Mouse (Mus musculus): Measurements from ENCODE around the gene Slc5a10. TPM values are rescaled to one million over a fixed set of nuclear protein-coding genes. Genes with fewer than 3 reads are reported as not detected.

Gene Slc5a10
- polyA plus RNA-seq, 1 experiment from 2014 or later = not detected

- H3K9me3 ChIP-seq = no peaks in the 10 kb centered on the region
- no peaks in the 10 kb centered on the region for H3K4me1 ChIP-seq
- 79% methylated on average over 5 of the region's 5 CpGs for WGBS
- no peaks in the 10 kb centered on the region for H3K27me3 ChIP-seq (replicated peaks; ENCODE audit: low read depth, poor library complexity, severe bottlenecking)
- peaks cover 18% of the 10 kb centered on the region for H3K36me3 ChIP-seq (replicated peaks)
- no peak overlapping the region for H3K4me3 ChIP-seq
- DNase-seq (ENCODE audit: low spot score) = no peak
- no peak overlapping the region for H3K27ac ChIP-seq (replicated peaks)
Measured at GRCm38 (mm10) chr11:61722077-61722476, 1.5 kb upstream of the Slc5a10 start.

GRCm38 (mm10) chr11:61719826-61720225, 800 bp downstream of the Slc5a10 start:
- Histone ChIP-seq H3K4me1 (no peaks in the 10 kb centered on the region), H3K27me3 (replicated peaks; ENCODE audit: low read depth, poor library complexity, severe bottlenecking) (no peaks in the 10 kb centered on the region), H3K9me3 (no peaks in the 10 kb centered on the region), H3K27ac (replicated peaks) (no peak overlapping the region), H3K4me3 (no peak overlapping the region), H3K36me3 (replicated peaks) (no peaks in the 10 kb centered on the region)
- 82% methylated on average over 8 of the region's 8 CpGs for WGBS
- DNase-seq (ENCODE audit: low spot score) = no peak

DNA sequence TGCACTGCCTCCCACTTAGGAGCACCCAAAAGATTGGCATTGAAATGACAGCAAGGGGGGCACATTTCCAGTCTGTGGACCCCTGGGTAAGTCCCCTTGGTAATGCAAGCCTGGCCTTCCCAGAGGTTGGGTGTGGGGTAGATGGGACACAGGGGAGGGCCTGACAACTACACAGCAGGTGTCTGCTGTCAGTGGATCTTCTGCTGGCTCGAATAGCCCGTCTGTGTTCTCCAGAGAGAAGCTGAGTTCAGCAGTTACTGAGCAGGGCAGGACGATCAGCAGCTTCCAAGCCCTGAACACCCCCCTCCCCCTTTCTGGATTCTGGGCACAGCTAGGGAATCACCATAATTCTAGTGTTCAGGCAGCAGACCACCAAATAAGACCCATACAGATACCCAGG, 1.2 kb downstream of the Slc5a10 start:
- no peak for DNase-seq (ENCODE audit: low spot score)
- no peaks in the 10 kb centered on the region for H3K27me3 ChIP-seq (replicated peaks; ENCODE audit: low read depth, poor library complexity, severe bottlenecking)
- H3K36me3 ChIP-seq (replicated peaks) = no peaks in the 10 kb centered on the region
- 62% methylated on average over 3 of the region's 3 CpGs for WGBS
- no peak overlapping the region for H3K4me3 ChIP-seq
- H3K9me3 ChIP-seq = no peaks in the 10 kb centered on the region
- H3K27ac ChIP-seq (replicated peaks) = no peak overlapping the region
- H3K4me1 ChIP-seq = peaks cover 2% of the 10 kb centered on the region; the same call in 1 of the 2 replicates

DNA sequence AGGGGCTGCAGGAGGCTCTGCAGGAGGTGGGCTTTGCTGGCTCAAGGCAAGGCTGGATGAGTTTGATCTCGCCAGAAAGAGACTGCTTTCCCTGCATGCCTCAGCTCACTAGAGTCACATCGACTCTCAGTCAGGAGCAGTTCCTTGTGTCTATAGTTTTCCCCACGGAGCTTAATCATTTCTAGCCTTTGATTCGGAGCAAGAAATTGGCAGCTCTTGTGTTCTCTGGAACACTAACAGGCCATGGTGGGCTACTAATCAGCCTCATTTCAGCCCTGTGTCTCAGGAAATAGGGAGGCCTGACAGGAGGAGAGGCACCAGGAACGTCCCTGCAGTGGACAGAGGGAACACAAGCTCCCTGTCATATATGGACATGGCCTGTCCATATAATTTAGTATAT, 2.6 kb downstream of the Slc5a10 start:
- Histone ChIP-seq H3K27me3 (replicated peaks; ENCODE audit: low read depth, poor library complexity, severe bottlenecking) (no peaks in the 10 kb centered on the region; the same call in 1 of the 2 replicates), H3K9me3 (no peaks in the 10 kb centered on the region), H3K4me1 (peaks cover 4% of the 10 kb centered on the region; the same call in 1 of the 2 replicates), H3K4me3 (no peak overlapping the region), H3K27ac (replicated peaks) (no peak overlapping the region), H3K36me3 (replicated peaks) (no peaks in the 10 kb centered on the region)
- WGBS = 70% methylated on average over 5 of the region's 5 CpGs
- no peak for DNase-seq (ENCODE audit: low spot score)

GRCm38 (mm10) chr11:61715130-61715529, 5.5 kb downstream of the Slc5a10 start:
- H3K9me3 ChIP-seq = no peaks in the 10 kb centered on the region
- no peak overlapping the region for H3K4me3 ChIP-seq
- DNase-seq (ENCODE audit: low spot score) = no peak
- H3K36me3 ChIP-seq (replicated peaks) = no peaks in the 10 kb centered on the region
- 70% methylated on average over 6 of the region's 6 CpGs for WGBS
- no peaks in the 10 kb centered on the region; the same call in 1 of the 2 replicates for H3K27me3 ChIP-seq (replicated peaks; ENCODE audit: low read depth, poor library complexity, severe bottlenecking)
- no peak overlapping the region for H3K27ac ChIP-seq (replicated peaks)
- peaks cover 4% of the 10 kb centered on the region; the same call in 1 of the 2 replicates for H3K4me1 ChIP-seq

GRCm38 (mm10) chr11:61714346-61715117, 6.1 kb downstream of the Slc5a10 start:
- 45% methylated on average over 11 of the region's 11 CpGs for WGBS

DNA sequence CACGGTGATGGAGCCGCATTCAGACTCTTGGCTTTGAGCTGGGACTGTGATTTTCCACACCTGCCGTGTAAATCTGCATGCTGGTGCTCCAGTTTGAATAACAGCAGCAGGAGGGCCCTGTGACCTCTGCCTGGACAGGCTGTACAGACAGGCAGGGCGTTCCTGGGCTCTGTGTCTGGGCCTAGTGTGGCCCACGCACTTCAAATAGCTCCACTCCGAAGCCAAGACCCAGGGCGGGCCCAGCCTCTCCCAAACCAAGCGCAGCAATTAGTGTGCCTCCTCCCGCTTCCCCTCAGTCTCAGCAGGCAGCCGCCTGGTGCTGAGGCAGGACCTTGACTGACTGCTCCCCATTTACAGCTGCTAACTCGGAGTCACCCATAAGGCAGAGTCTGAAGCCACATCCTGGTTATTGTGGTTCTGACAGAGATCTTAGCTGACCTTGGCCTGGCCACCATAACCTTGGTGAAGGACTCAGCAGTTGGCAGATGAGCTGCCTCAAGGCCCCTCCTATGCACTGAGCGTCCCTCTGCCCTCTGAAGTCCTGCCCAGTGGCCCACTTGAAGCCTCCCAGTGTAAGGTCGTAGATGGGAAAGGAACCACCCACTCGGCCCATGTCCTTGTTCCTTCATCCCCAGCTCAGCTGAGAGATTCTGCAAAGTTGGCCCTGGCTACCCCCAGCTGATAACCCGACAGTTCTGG, 7.3 kb downstream of the Slc5a10 start:
- Histone ChIP-seq H3K4me3 (no peak overlapping the region), H3K9me3 (no peaks in the 10 kb centered on the region)

More at GRCm38 (mm10) chr11:61714346-61715117, 6.1 kb downstream of the Slc5a10 start:
- Histone ChIP-seq H3K36me3 (replicated peaks) (no peaks in the 10 kb centered on the region), H3K27me3 (replicated peaks; ENCODE audit: low read depth, poor library complexity, severe bottlenecking) (no peaks in the 10 kb centered on the region; the same call in 1 of the 2 replicates), H3K9me3 (no peaks in the 10 kb centered on the region), H3K4me3 (no peak overlapping the region), H3K4me1 (peaks cover 5% of the 10 kb centered on the region; the same call in 1 of the 2 replicates), H3K27ac (replicated peaks) (no peak overlapping the region)
- peak; percentile 76 for DNase-seq (ENCODE audit: low spot score)

GRCm38 (mm10) chr11:61708928-61709327, 11.7 kb downstream of the Slc5a10 start:
- Histone ChIP-seq H3K27ac (replicated peaks) (peak overlapping the region; percentile 19), H3K9me3 (no peaks in the 10 kb centered on the region), H3K4me1 (peaks cover 14% of the 10 kb centered on the region; the same call in 1 of the 2 replicates), H3K4me3 (no peak overlapping the region), H3K36me3 (replicated peaks) (no peaks in the 10 kb centered on the region; the same call in 1 of the 2 replicates), H3K27me3 (replicated peaks; ENCODE audit: low read depth, poor library complexity, severe bottlenecking) (no peaks in the 10 kb centered on the region; the same call in 1 of the 2 replicates)
- no peak for DNase-seq (ENCODE audit: low spot score)
- WGBS = 50% methylated on average over 3 of the region's 3 CpGs

More for the DNA sequence above, 7.3 kb downstream of the Slc5a10 start:
- H3K4me1 ChIP-seq = peaks cover 17% of the 10 kb centered on the region; the same call in 1 of the 2 replicates
- H3K27me3 ChIP-seq (replicated peaks; ENCODE audit: low read depth, poor library complexity, severe bottlenecking) = no peaks in the 10 kb centered on the region; the same call in 1 of the 2 replicates
- no peaks in the 10 kb centered on the region for H3K36me3 ChIP-seq (replicated peaks)
- DNase-seq (ENCODE audit: low spot score) = no peak
- H3K27ac ChIP-seq (replicated peaks) = no peak overlapping the region
- 59% methylated on average over 15 of the region's 15 CpGs for WGBS

GRCm38 (mm10) chr11:61706232-61706631, 14.4 kb downstream of the Slc5a10 start:
- 70% methylated on average over 4 of the region's 4 CpGs for WGBS
- no peak overlapping the region for H3K4me3 ChIP-seq
- H3K27ac ChIP-seq (replicated peaks) = no peak overlapping the region
- H3K27me3 ChIP-seq (replicated peaks; ENCODE audit: low read depth, poor library complexity, severe bottlenecking) = no peaks in the 10 kb centered on the region
- peaks cover 20% of the 10 kb centered on the region for H3K4me1 ChIP-seq
- no peaks in the 10 kb centered on the region for H3K9me3 ChIP-seq
- peaks cover 13% of the 10 kb centered on the region for H3K36me3 ChIP-seq (replicated peaks)
- no peak for DNase-seq (ENCODE audit: low spot score)

DNA sequence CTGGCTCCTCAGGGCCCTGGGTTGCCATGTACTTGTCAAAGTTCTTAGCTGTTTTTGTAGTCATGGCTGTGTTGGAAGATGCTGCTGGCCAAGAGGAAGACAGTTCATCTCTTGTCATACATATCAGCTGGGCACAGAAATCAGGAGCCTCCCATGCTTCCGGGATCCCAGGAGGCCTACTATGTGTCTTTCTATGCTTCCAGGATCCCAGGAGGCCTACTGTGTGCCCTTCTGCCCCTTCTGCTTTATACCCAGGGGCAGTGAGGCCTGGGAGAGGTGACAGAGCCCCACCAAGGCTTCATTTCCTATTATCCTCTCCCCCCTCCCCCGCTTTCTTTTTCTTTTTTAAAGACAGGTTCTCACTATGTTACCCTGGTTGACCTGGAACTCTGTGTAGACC, 15.0 kb downstream of the Slc5a10 start:
- no peak overlapping the region for H3K4me3 ChIP-seq
- no peak for DNase-seq (ENCODE audit: low spot score)
- no peaks in the 10 kb centered on the region for H3K27me3 ChIP-seq (replicated peaks; ENCODE audit: low read depth, poor library complexity, severe bottlenecking)
- H3K9me3 ChIP-seq = no peaks in the 10 kb centered on the region
- WGBS = 84% methylated on average over 2 of the region's 2 CpGs
- H3K36me3 ChIP-seq (replicated peaks) = peaks cover 13% of the 10 kb centered on the region
- no peak overlapping the region for H3K27ac ChIP-seq (replicated peaks)
- H3K4me1 ChIP-seq = peaks cover 26% of the 10 kb centered on the region

DNA sequence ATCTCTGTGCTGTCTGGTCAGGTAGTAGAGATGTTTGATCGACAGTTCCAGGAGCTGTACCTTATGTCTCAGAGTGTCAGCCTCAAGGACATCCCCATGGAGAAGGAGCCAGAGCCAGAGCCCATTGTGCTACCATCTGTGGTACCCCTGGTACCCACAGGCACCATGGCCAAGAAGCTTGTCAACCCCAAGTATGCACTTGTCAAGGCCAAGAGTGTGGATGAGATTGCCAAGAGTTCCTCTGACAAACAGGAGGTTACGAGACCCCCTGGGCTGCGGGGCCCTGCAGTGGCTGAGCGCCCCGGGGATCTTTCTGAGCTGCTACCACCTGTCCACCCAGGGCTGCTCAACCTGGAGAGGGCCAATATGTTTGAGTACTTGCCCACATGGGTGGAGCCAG, 18.1 kb downstream of the Slc5a10 start:
- 94% methylated on average over 5 of the region's 5 CpGs for WGBS
- no peaks in the 10 kb centered on the region for H3K27me3 ChIP-seq (replicated peaks; ENCODE audit: low read depth, poor library complexity, severe bottlenecking)
- no peak overlapping the region for H3K27ac ChIP-seq (replicated peaks)
- H3K36me3 ChIP-seq (replicated peaks) = peaks cover 13% of the 10 kb centered on the region
- no peak for DNase-seq (ENCODE audit: low spot score)
- H3K4me1 ChIP-seq = peaks cover 20% of the 10 kb centered on the region
- H3K9me3 ChIP-seq = no peaks in the 10 kb centered on the region
- H3K4me3 ChIP-seq = no peak overlapping the region

GRCm38 (mm10) chr11:61701696-61702095, 18.9 kb downstream of the Slc5a10 start:
- Histone ChIP-seq H3K9me3 (no peaks in the 10 kb centered on the region), H3K27ac (replicated peaks) (no peak overlapping the region)
- WGBS = 62% methylated on average over 5 of the region's 5 CpGs

More at GRCm38 (mm10) chr11:61701696-61702095, 18.9 kb downstream of the Slc5a10 start:
- H3K4me1 ChIP-seq = peaks cover 20% of the 10 kb centered on the region
- H3K4me3 ChIP-seq = no peak overlapping the region
- H3K36me3 ChIP-seq (replicated peaks) = peaks cover 13% of the 10 kb centered on the region; the same call in 1 of the 2 replicates
- no peaks in the 10 kb centered on the region for H3K27me3 ChIP-seq (replicated peaks; ENCODE audit: low read depth, poor library complexity, severe bottlenecking)
- no peak for DNase-seq (ENCODE audit: low spot score)
